Mouse (Mus musculus): ENCODE measurements around the gene Atp6v1g1. TPM values are rescaled to one million over a fixed set of nuclear protein-coding genes. Genes with fewer than 3 reads are reported as not detected.
A peak's percentile ranks its signal among the peaks of the same experiment; 100 is the strongest.

The Atp6v1g1 gene
- total RNA-seq (2015), result 102 and 121 TPM in 2 replicates
- total RNA-seq (2017), result 80.3 and 82.4 TPM in 2 replicates

DNA sequence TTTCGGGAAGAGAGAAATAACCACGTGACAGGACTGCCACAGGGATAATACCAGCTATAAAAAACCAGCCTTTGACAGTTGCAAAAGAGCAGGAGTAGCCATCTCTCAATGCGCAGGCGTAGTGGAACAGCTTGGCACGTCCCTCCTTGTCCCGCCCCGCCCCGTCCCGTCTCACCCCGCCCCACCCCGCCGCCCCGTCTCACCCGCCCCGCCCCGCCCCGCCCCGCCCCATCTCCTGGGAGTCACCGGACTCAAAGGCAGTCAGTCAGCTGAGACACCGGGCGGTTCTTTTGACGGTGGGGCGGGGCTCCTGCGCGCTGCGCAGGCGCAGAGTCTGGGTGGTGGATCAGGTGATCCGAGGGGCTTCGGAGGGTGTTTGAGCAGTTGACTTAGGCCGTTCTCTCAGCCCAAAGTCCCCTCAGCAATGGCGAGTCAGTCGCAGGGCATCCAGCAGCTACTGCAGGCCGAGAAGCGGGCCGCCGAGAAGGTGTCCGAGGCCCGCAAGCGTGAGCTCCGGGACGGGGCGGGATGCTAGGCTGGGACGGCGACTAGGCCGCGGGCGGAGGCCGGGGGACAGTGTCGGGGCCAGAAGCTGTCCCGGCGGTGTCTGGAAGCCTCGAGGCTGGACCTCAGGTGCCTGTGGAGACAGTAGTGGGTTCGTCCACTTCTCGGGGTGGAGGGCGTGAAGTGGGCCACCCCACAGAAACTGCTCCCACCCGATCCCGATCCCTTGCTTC, at the start of gene Atp6v1g1:
Gene Atp6v1g1, plus strand, starts transcription at position 279 of the 737 bp plus-strand sequence.
- ATAC-seq (replicated peaks; ENCODE audit: poor library complexity), result peak; percentile 86

- peak; percentile 43 for ATAC-seq (replicated peaks; ENCODE audit: poor library complexity)
These were observed 49.3 kb upstream of the Atp6v1g1 start for GRCm38 (mm10) chr4:63494967-63495914.

DNA sequence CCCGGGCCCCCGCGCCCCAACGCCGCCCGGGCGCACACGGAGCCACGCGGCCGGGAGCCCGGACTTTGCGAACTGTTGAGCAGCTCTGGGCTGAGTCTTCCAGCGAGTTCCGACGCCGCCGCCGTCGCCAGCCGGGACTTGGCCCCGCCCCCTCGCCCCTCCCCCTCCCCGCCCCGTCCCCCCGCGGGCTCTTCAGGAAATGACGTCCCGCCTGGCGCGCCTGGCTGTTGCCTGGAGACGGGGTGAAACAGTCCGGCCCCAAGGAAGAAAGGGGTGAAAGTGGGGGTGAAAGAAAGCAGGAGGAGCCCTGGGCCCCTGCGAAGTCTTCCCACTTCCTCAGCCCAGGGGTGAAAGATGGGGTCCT, 48.7 kb upstream of the Atp6v1g1 start, which contains the start of gene Whrn:
Gene Whrn, minus strand, starts transcription at position 77 of the 364 bp plus-strand sequence.
- peak; percentile 81 for ATAC-seq (replicated peaks; ENCODE audit: poor library complexity)

- ATAC-seq (replicated peaks; ENCODE audit: poor library complexity), result no peak
These were observed 48.3 kb upstream of the Atp6v1g1 start for GRCm38 (mm10) chr4:63496312-63496711.

- ATAC-seq (replicated peaks; ENCODE audit: poor library complexity), result peak; percentile 40; the same call in 1 of the 2 replicates
These were observed 46.2 kb upstream of the Atp6v1g1 start for GRCm38 (mm10) chr4:63498346-63498745.

DNA sequence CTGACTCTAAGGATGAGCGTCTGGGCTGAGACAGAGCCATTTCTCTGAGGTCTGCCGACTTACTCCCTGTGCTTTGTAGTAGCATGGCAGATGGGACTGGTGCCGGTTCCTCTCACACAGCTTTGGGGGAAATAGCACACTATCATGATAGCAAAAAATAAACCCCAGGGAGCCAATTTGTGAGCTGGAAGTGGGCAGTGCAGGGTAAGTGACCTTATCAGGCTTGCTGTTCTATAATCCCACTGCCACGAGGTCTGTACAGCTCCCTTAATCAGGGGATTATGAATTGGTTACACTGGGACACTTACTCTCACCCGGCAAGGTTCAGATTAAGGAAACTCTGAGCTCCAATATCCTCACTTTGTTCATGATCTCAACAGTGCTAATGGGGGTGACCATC, 43.5 kb upstream of the Atp6v1g1 start:
- ATAC-seq (replicated peaks; ENCODE audit: poor library complexity), result no peak

- no peak for ATAC-seq (replicated peaks; ENCODE audit: poor library complexity)
These were observed 40.6 kb upstream of the Atp6v1g1 start for GRCm38 (mm10) chr4:63503949-63504348.

DNA sequence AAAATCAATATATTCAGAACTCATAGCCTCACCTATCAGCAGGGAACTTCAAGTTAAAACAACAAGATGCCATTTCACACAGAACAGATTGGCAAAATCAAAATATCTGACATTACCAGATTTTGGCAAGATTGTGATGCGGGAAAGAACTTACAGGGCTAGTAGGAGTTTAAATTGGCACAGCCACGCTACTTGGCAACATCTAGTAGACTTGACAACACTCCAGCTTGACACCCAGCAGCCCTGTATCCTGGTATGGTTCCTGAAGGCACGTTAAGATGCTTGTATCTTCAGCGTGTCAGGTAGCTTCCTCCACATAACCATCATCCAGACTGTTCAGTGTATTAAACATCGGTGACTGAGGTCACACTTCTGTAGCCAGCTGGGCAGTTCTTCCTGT, 37.1 kb upstream of the Atp6v1g1 start:
- no peak for ATAC-seq (replicated peaks; ENCODE audit: poor library complexity)

DNA sequence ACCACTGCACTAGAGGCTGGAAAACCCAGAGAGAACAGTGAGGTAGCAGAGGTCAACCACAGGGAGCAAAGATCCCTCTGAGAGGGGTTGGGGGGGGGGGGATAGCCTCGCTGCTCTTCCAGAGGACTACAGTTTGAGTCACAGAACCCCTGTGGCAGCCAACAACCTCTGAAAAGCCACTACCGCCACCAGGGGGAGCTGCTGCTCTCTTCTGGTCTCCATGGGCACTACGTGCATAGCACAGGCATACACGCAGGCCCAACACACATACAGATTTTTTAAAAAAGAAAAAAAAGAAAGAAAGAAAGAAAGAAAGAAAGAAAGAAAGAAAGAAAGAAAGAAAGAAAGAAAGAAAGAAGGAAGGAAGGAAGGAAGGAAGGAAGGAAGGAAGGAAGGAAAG, 36.3 kb upstream of the Atp6v1g1 start:
- ATAC-seq (replicated peaks; ENCODE audit: poor library complexity), result peak; percentile 97

GRCm38 (mm10) chr4:63512921-63513320, 31.7 kb upstream of the Atp6v1g1 start:
- ATAC-seq (replicated peaks; ENCODE audit: poor library complexity), result no peak

GRCm38 (mm10) chr4:63514454-63514984, 30.1 kb upstream of the Atp6v1g1 start:
- no peak for ATAC-seq (replicated peaks; ENCODE audit: poor library complexity)

- peak; percentile 54; the same call in 1 of the 2 replicates for ATAC-seq (replicated peaks; ENCODE audit: poor library complexity)
These were observed 29.6 kb upstream of the Atp6v1g1 start for GRCm38 (mm10) chr4:63515021-63515420.

DNA sequence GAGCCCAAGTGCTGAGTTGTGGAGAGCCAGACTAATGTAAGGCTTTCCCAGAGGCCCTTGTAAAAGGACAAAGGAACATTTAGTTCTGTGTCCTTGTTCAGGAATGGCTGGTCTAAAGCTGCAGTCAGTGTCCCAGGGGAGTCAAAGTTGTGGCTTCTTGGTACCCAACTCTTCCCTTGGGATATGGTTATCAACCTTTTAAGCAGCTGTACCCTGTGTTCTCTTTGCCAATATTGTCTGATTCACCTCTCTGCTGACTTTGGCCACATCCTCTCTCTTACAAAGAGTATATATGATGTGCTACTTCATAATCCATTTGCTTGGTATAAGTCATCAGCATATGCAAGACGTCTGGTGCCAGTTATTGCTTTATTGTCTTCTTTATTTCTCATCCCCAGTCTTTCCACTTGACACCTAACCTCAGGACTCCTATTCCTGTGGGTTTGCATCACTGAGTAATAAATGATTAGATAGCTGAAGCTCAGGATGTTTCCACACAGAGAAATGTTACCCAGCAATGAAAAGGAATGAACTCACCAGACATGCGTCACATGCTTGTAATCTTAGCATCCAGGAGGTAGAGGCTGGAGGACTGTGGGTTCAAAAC, 22.7 kb upstream of the Atp6v1g1 start:
- no peak for ATAC-seq (replicated peaks; ENCODE audit: poor library complexity)

GRCm38 (mm10) chr4:63525514-63525913, 19.1 kb upstream of the Atp6v1g1 start:
- no peak for ATAC-seq (replicated peaks; ENCODE audit: poor library complexity)

DNA sequence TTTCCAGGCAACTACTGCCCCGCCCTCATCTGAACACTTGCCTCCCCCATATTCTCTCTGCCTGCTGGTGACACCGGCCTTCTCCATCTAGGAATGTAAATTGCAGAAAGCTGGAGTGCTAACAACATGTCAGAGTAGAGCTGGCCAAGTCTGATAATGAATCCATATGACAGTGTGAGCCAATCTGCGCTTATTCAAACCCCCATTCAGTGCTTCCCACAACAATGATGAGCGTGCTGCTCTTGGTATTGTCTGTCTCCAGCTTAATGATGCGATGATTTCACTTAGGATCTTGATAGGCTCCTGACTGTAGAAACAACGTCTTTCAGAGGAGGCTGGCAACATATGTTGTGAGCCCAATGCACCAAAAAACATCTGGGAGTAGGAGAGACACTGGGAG, 15.6 kb upstream of the Atp6v1g1 start:
- no peak for ATAC-seq (replicated peaks; ENCODE audit: poor library complexity)

DNA sequence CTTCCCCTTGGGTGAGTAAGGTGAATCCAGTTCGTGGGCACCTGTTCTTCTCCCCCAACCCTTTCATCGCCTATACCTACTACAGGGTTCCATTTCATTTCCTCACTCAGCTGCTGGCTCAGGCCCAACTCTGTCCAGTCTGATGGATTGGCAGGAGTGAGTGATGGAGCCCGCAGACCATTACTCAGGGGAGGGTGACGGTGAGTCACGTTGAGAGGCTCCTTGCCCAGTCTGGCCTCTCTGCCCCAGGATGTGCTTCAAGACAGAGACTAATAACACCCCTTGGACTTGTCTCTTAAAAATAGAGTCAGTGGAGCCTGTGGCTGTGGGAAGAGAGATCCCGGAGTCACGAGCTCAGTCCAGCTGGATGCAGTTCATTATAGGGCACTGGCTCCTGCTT, 14.2 kb upstream of the Atp6v1g1 start:
- no peak for ATAC-seq (replicated peaks; ENCODE audit: poor library complexity)

GRCm38 (mm10) chr4:63537602-63538001, 7.0 kb upstream of the Atp6v1g1 start:
- no peak for ATAC-seq (replicated peaks; ENCODE audit: poor library complexity)

DNA sequence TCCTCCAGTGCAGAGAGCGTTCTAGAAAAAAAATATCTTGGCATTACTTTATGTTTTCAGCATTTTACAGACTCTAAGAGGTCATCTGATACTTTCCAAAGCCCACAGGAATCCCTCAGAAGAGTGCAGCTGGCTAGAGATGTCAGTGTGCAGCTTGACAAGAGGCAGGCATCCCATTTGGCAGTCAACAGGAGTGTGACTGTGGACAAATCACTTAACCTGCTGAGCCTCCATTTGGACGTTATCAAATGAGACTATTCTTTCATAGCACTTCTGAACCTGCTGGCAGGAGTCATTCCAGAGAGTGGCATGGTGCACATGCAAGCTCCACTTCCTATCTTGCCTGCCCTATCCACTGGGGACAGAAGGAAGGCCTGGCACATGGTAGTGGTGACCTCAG, 2.4 kb upstream of the Atp6v1g1 start:
- ATAC-seq (replicated peaks; ENCODE audit: poor library complexity), result no peak

DNA sequence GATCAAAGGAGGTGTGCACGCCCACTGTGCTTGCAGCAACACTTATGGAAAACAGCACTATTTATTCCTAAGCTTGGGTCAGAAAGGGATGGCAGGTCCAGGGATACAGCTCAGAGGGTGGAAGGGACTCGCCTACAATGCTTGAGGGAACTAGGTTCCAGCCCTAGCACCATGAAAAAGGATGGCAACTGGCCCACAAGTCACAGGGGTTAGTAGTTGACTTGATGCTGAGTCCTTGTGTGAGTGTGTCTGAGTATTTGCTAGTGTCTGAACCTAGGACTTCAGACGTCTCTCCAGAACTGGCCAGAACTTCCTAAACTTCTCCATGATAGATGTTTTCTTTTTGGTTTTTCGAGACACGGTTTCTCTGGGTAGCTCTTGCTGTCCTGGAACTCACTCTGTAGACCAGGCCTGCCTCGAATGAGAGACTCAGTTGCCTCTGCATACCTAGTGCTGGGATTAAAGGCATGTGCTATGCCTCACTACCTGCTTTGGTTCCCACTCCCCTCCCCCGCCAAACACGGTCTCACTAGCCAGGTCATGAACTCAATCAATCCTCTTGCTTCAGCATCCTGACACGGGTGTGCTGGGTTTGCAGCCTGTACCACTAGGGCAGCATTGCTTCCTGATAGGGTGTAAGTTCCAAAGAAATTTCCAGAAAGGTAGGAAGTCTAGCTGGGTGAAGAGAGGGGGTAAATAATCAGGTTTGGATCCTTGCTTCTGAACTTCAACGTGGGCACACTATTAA, 652 bp upstream of the Atp6v1g1 start:
- peak; percentile 36 for ATAC-seq (replicated peaks; ENCODE audit: poor library complexity)

- ATAC-seq (replicated peaks; ENCODE audit: poor library complexity), result peak; percentile 0; the same call in 1 of the 2 replicates
These were observed 823 bp downstream of the Atp6v1g1 start for GRCm38 (mm10) chr4:63545231-63545958.
